In genomic region chr4:123666517-123666916, GRCm38 (mm10) we compare ENCODE assay signal across 9 mouse cellular contexts. TPM values are rescaled to one million over a fixed set of nuclear protein-coding genes. Genes with fewer than 3 reads are reported as not detected.
A peak's percentile ranks its signal among the peaks of the same experiment; 100 is the strongest.
DNase-seq lines count a peak whose midpoint lies in the region; ATAC-seq and TF ChIP-seq lines count a peak whose summit lies in the region.
"Had no signal": no experiment of that assay in that cellular context is flagged by ENCODE, and none has a peak within 500 bp of the region (broad histone marks: within the 10 kb centered on the region; RNA-seq: fewer than 3 reads in every experiment).

No protein-coding gene starts in this region.

- peak overlapping the region; percentile 83; the same call in 1 of the 2 replicates for H3K4me2 ChIP-seq in hindbrain, embryonic 15.5 days
- no peak overlapping the region for H3K4me2 ChIP-seq in neural tube, embryonic 14.5 days (ENCODE audit: low read depth, low read length)

- no peak overlapping the region for H3K9ac ChIP-seq in hindbrain, embryonic 15.5 days
- H3K9ac ChIP-seq in neural tube, embryonic 14.5 days (replicated peaks; ENCODE audit: low read depth, low read length): no peak overlapping the region

- no peaks in the 10 kb centered on the region for H3K27me3 ChIP-seq in hindbrain, embryonic 15.5 days
- H3K27me3 ChIP-seq in neural tube, embryonic 14.5 days (ENCODE audit: control insufficient read depth, insufficient read depth, low read length): no peaks in the 10 kb centered on the region

- peaks cover 3% of the 10 kb centered on the region; the same call in 1 of the 2 replicates for H3K36me3 ChIP-seq in hindbrain, embryonic 15.5 days
- no peaks in the 10 kb centered on the region; the same call in 1 of the 2 replicates for H3K36me3 ChIP-seq in neural tube, embryonic 14.5 days (ENCODE audit: control insufficient read depth, insufficient read depth, low read length)

- H3K9me3 ChIP-seq in hindbrain, embryonic 15.5 days: no peaks in the 10 kb centered on the region
- H3K9me3 ChIP-seq in neural tube, embryonic 14.5 days (ENCODE audit: control insufficient read depth, low read length): no peaks in the 10 kb centered on the region

- H3K4me3 ChIP-seq in layer of hippocampus, adult 2 months: no peak overlapping the region
- no peak overlapping the region for H3K4me3 ChIP-seq in brown adipose tissue, adult 24 weeks (ENCODE audit: insufficient read depth, low read depth, low read length)
- H3K4me3 ChIP-seq in hindbrain, embryonic 15.5 days: no peak overlapping the region
- H3K4me3 ChIP-seq in neural tube, embryonic 14.5 days (ENCODE audit: low read depth, low read length): no peak overlapping the region

- TF ChIP-seq CTCF in layer of hippocampus, adult 2 months (conservative IDR thresholded peaks at IDR 0.05): peak; percentile 54

- peak overlapping the region; percentile 91 for H3K27ac ChIP-seq in layer of hippocampus, adult 2 months
- H3K27ac ChIP-seq in brown adipose tissue, adult 24 weeks (replicated peaks; ENCODE audit: low read depth, low read length): 0 out of 2 replicates have a peak overlapping the region, but pooled peaks have one; percentile 6
- peak overlapping the region; percentile 96 for H3K27ac ChIP-seq in hindbrain, embryonic 15.5 days (replicated peaks)
- H3K27ac ChIP-seq in neural tube, embryonic 14.5 days (ENCODE audit: low read depth, low read length): peak overlapping the region; percentile 22; the same call in 1 of the 2 replicates

- peaks cover 12% of the 10 kb centered on the region; the same call in 1 of the 2 replicates for H3K4me1 ChIP-seq in brown adipose tissue, adult 24 weeks (ENCODE audit: control insufficient read depth, insufficient read depth, insufficient read length, low read length)
- H3K4me1 ChIP-seq in hindbrain, embryonic 15.5 days (replicated peaks): peaks cover 76% of the 10 kb centered on the region
- H3K4me1 ChIP-seq in neural tube, embryonic 14.5 days (ENCODE audit: control insufficient read depth, insufficient read depth, low read length): peaks cover 56% of the 10 kb centered on the region

- 79% methylated on average over 1 of the region's 1 CpGs for WGBS in hindbrain, embryonic 15.5 days
- whole genome bisulfite sequencing in neural tube, embryonic 14.5 days: 75% methylated on average over 1 of the region's 1 CpGs

- DNase-seq in layer of hippocampus, adult 2 months (ENCODE audit: low spot score in 2 of 2): no peak
- no peak for DNase-seq in layer of hippocampus, postnatal 25 days (ENCODE audit: extremely low spot score in 1 of 2, low spot score in 1 of 2)
- no peak for DNase-seq in cerebellum, adult 9-10 months
- no peak for DNase-seq in layer of hippocampus, adult 18-20 months (ENCODE audit: low spot score in 2 of 2)
- no peak for DNase-seq in adrenal gland, postnatal 25 days

- ATAC-seq in hindbrain, embryonic 15.5 days (ENCODE audit: low FRiP score, low read depth): no peak
- ATAC-seq in neural tube, embryonic 14.5 days (ENCODE audit: low read depth): no peak
- ATAC-seq: activated CD4-positive, CD25-positive, alpha-beta regulatory T cell, adult 4 months had no signal

RNA-seq across cellular contexts. Expression of gene Macf1, which starts 17.6 kb away (rescaled TPM):
- 100 to 1,000 TPM; 231 to 247 TPM for total RNA-seq in layer of hippocampus, adult 2 months (2021)
- 100 to 1,000 TPM; 194 to 241 TPM for total RNA-seq in layer of hippocampus, postnatal 25 days (2021)
- 74.3 and 90.1 TPM in 2 replicates for polyA plus RNA-seq in brown adipose tissue, adult 24 weeks (2012; ENCODE audit: insufficient read depth, insufficient read length, missing spikeins)
- polyA plus RNA-seq in hindbrain, embryonic 15.5 days (2015; fragmentation: Nextera tagmentation; extraction: Ambion mirVana): 69.2 and 71.9 TPM in 2 replicates
- 111 and 144 TPM in 2 replicates for polyA plus RNA-seq in neural tube, embryonic 14.5 days (2014; fragmentation: Nextera tagmentation; extraction: Ambion mirVana)
- total RNA-seq in layer of hippocampus, adult 18-20 months (2021): 100 to 1,000 TPM; 219 to 233 TPM
- 187 and 192 TPM in 2 replicates for total RNA-seq in adrenal gland, postnatal 25 days (2021)

RNA-seq across cellular contexts. Expression of gene Ndufs5, which starts 51.5 kb away (rescaled TPM):
- total RNA-seq in layer of hippocampus, adult 2 months (2021): 100 to 1,000 TPM; 169 to 194 TPM
- total RNA-seq in layer of hippocampus, postnatal 25 days (2021): 100 to 1,000 TPM; 172 to 199 TPM
- polyA plus RNA-seq in brown adipose tissue, adult 24 weeks (2012; ENCODE audit: insufficient read depth, insufficient read length, missing spikeins): 1,258 and 1,341 TPM in 2 replicates
- 457 and 489 TPM in 2 replicates for polyA plus RNA-seq in hindbrain, embryonic 15.5 days (2015; fragmentation: Nextera tagmentation; extraction: Ambion mirVana)
- 485 and 586 TPM in 2 replicates for polyA plus RNA-seq in neural tube, embryonic 14.5 days (2014; fragmentation: Nextera tagmentation; extraction: Ambion mirVana)
- total RNA-seq in layer of hippocampus, adult 18-20 months (2021): 100 to 1,000 TPM; 198 to 204 TPM
- 222 and 237 TPM in 2 replicates for total RNA-seq in adrenal gland, postnatal 25 days (2021)

Comparison
In these comparisons a context has a peak if more than half of its experiments do, and no peak if none do; other contexts are left out.
1. H3K27ac ChIP-seq: peak in every context shown above with its lines; median percentile 96 in hindbrain, embryonic 15.5 days; 91 in layer of hippocampus, adult 2 months; 22 in neural tube, embryonic 14.5 days; 6 in brown adipose tissue, adult 24 weeks.